Mouse (Mus musculus) E14TG2a.4 (cell line): ENCODE measurements around the gene Fam43a.

ENCODE experiments used
- CTCF ChIP-seq: conservative IDR thresholded peaks from 2 replicates; pipeline ENCODE4 v1.5.1; 2014; ENCODE audit warnings: low read length
- NANOG ChIP-seq: IDR thresholded peaks from 2 replicates; pipeline ENCODE4 v1.6.1; 2014; ENCODE audit warnings: borderline replicate concordance, low read length, mixed read lengths
- POU5F1 ChIP-seq: IDR thresholded peaks from 2 replicates; pipeline ENCODE4 v1.6.1; 2014; ENCODE audit warnings: low read length, borderline replicate concordance

DNA sequence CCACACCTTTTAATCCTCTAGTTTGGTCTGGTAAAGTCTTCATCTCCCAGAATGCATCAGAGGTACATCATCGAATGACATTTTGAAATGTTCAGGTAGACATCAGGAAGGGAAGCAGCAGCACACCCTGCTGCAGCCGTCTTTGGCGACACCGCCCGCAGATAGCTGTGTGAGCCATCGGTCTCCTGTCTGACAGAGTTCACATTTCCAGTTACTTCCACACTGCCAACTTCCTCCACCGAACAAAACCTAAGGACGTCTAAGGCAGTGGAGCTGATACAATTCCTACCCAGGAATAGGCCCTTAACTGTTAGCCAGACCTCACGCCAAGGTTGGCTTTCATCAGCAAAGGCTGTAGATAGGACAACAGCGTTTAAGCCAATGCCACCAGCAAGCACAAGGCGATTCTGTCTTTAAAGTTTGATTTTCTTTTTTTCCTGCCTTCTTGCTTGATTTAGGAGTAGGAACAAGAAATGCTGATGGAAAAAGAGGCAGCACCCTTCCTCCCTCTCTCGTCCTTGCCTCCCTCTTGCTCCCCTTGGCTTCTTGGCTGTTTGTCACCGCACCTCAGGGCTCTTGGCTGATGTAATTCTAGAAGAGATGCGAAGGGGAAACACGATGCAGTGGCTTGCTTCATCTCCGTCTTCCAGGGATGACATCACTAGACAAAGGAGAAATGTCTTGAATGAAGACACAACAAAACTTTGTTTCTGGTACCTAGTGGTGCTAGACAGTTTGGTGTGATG is 4.7 kb downstream of the Fam43a start:
- no peak for TF ChIP-seq CTCF
- no peak for TF ChIP-seq NANOG
- TF ChIP-seq POU5F1, result no peak
